Mouse (Mus musculus) adrenal gland (tissue): ENCODE data around the gene Il12rb1.

ENCODE experiments used
- intact Hi-C: fragments of 180-260 bp; cut with DNase I; formaldehyde crosslinking; loops from one replicate; pipeline ENCODE4 v1.15.1; 2025

Gene Il12rb1

DNA sequence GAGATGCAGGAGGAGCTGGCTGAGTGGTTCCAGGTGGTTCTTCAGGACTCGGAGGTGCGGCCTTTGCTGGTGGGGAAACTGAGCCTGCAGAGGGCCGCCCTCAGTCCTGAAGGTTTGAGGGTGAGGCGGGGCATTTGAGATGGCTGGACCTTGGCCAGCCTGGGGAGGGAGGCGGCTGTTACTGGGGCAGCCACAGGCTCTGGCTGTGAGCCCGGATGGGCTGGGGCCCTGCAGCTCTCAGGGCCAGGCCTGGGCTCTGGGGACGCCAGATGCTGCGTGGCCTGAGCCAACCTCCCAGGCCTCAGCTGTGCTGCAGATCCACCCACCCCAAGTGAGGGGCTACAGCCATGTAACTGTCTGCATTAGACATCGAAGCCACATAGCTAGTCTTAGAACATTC lies 34.4 kb upstream of the Il12rb1 start:
- intact Hi-C loops = no loop called here

DNA sequence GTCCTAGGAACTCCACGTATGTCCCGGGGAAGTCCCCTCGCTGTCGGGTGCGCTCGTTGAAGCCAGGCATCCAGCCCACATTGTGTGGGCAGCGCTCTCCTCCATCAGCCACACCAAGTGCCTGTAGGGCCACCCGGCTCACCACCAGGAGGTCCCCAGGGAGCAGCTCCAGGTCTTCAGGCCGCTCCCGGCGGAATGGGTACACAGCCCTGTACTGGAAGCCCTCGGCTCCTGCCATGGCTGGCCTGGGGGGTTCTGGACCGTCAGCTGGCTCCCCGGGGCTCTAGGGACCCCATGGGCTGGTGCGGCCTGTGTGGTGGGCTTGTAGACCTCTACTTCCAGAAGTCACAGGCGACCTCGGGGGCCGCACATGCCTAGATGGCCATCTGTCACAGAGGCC lies 33.5 kb upstream of the Il12rb1 start:
- intact Hi-C loops = no loop called here

DNA sequence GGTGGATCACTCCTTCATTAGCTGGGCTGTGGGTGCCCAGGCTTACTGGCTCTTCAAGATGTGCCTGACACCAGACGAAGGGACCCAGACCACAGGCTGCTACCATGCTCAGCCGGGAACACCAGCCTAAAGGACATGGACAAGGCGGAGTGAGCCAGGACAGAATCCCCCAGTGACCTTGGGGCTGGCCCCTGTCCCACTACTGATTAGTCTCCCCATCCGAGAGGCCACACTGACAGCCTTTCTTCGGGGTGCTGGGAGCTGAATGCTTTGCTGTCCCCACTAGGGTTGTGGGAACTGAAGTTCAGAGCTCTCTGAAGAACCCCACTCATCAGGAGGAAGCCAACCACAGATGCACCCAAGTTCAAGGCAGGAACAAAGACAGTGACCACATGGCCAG lies 33.0 kb upstream of the Il12rb1 start:
- intact Hi-C loops = no loop called here

DNA sequence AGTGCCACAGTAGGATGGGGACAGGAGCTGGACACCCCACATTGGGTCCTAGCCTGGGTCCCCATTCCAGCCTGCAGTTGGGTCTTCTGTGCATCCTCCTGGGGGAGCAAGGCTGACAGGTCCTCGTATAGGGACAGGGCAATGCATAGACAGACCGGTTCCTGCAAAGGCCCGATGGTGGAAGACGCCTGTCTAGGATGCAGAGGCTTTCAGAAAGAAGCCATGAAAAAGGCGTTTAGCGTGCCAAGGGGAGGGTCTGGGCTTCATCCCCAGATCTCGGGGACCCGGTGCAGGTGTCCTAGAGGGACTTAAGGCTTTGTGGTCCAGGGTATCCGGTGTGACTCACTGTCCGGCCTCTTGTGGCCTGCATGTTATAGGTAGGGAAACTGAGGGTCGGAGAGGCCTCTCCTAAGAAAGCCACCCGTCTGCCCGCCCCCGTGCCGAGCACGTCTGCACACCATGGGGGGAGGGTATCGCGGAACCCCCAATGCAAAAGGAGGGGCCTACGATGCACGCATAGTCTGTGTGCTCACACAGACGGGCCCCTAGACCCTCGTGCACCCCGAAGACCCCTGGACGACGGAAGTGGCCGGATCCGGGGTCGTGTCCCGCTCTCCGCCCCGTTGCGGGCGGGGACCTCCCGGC lies 32.3 kb upstream of the Il12rb1 start:
- intact Hi-C loops = no loop called here

DNA sequence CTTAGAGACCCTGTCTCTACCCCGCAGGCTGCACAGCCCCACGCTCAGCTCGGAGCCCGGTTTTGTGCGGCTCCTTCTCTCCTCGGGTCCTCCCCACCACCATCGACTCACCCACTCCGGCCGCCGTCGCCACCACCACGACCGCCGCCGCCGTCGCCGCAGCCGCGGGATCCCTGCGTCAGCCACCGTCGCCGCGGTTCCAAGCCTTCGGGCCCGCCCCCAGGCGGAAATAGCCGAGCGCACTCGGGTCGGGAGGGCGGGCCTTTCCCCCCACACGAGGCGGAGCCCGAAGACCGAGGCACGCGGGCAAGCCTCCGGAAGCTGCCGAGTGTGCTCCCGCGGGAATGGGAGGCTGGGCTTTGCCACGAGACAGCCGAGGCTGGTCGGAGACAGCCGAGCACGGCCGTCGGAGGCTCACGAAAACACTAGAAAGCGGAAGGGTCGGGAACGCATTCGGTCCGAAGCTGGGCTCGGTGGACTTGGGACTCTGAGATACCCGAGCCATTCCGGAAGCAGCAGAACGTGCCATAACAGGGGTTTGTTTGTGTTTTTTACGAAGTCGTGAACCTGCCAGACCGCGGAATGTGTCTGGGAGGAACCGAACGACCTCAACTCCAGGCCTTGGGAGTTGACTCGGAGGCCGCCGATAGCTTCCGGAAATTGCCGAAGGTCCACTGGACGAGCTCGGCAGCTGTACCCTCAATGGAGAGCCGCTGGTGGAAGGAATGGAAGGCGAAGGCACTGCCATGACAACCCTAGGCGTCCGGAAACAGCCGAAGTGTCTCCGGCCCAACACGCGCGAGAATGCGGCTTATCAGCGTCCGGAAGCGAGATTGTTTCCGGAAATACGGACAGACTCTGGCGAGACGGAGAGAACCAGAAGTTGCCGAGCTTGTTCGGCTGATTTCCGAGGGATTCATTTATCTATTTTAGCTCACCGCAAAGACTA lies 31.5 kb upstream of the Il12rb1 start, which contains the start of gene Pik3r2:
Pik3r2 (minus strand) TSS at position 218 of the 949 bp plus-strand sequence.
- intact Hi-C loops = no loop called here

DNA sequence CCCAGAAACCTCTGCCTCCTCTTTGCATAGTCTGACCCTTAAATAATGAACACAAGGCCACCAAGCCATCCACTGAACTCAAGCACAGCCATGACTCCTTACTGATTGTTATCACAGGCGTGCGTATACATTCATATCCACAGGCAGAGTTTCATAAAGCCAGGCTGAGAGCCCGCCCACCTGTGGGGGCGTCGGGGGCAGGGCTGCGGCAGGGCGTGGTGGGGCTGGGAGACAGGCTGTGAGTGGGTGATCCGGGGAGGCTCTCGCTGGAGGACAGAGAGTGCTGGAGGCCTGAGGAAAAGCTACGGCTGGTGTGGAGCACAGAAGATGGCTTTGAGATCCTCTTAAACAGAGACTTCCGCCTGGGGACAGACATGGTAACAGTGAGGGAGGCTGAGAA lies 28.2 kb upstream of the Il12rb1 start:
- intact Hi-C loops = no loop called here

DNA sequence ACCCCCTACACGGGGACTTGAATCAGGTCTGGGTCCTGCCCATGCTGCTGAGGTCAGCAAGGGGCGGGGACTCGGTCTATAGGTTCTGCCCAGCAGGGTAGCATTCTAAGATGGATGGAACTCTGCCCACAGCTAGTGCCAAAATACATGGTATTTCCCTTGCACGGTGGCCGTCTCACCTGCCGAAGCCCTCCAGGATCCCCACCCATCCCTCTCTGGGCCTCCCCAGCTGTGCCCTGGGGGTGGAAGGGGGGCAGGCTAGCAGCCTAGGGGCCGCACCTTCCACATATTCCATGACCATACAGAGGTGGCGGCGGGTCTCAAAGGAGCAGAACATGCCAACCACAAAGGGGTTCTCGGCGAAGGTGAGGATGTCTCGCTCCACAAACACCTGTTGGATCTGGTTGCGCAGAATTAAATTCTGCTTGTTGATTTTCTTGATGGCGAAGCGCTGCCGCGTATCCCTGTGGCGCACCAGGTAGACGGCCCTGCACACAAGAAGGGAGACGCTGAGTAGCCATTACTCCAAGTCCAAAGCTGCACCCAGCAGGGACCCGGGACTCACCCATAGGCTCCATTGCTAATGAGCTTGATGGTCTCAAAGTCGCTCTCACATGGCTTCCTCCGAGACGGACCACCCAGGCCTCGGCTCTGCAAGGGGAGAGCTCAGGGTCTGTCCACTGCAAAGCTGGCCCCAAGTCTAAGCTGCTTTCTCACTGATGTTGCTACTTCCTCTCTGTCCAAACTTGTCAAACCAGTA lies 21.8 kb upstream of the Il12rb1 start:
- intact Hi-C loops = no loop called here

DNA sequence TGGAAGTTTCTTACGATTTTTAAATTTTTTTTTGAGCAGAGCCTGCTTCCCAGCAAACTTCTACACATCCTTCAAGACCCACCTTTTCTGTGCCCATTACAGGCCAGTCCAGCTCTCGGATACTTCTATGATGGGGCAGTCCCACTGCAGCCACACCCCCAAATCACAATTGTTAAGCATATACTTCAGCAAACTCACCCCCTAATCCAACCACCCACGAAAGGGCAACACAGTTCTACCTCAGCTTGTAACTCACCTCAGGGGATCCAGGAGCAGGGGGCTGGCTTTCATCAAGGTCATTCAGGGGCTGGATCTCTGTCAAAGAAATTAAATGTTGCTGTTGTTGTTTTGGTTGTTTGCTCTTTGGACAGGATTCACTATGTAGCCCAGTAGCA lies 21.2 kb upstream of the Il12rb1 start:
- intact Hi-C loops = no loop called here

DNA sequence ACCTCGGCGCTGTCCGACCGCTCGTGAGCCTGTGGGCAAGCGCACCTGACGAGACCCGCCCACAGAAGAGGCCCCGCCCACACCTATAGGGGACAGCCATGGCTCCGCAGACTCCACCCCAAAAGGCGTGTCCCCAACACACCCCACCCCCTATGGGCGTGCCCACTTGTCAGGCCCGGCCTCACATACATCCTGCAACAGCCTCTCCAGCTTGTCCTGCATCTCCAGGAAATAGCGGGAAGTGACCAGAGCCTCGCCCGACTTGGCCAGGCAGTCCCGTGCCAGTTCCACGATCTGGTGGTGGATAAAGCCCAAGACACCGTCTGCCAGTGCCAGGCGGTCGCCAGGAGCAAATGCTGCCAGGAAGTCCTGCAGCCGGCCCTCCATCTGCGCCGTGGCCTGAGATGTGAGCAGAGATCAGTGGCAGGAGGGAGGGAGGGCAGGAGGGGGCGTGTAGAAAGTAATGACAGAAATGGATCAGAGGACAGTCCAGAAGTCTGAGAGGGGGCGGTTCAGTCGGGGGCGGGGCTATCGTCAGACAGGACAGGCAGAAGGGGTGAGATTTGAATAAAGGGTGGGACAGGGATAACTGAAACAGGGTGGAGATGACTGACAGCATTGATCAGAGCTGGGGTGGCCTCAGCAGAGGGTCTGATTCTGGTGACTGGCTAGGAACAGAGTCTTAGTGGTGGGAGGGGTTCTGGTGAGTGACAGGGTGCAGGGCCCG lies 20.1 kb upstream of the Il12rb1 start:
- intact Hi-C loops = no loop called here

DNA sequence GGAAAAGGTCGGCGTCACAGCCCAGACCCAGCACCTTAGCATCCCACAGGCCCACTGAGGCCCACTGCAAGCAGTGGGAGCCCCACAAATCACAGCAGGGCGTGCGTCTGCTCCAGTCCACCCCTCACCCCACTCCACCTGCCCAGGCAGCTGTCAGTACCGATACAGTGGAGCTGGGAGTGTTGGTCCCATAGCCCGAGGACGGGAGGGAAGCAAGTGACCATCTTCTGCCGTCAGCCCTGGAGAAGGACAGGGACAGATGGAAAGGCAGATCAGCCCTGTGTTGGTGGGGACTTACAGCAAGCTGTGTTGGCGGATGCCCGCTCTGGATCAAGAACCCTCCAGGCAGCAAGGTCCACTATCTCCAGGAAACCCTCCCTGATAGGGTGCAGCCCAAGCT lies 19.2 kb upstream of the Il12rb1 start:
- intact Hi-C loops = no loop called here

DNA sequence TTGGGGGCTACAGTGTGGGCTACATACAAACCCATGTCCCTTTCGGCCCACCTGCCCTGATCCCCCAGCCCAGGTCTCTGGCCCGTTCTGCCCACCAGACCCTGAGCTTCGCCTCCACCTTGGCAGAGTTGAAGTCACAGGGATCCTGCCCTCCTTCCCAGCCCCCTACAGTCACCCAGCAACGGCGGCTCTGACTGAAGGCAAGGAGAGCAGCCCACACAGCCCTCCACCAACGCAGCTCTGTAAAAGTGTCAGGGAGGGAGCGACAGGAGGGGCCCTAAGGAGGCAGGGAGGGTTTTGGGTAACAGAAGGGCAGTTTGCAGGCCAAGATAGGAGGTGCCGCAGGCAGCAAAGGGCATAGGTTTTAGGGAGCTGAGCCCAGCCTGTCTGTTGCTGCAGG lies 17.4 kb upstream of the Il12rb1 start:
- intact Hi-C loops = no loop called here

DNA sequence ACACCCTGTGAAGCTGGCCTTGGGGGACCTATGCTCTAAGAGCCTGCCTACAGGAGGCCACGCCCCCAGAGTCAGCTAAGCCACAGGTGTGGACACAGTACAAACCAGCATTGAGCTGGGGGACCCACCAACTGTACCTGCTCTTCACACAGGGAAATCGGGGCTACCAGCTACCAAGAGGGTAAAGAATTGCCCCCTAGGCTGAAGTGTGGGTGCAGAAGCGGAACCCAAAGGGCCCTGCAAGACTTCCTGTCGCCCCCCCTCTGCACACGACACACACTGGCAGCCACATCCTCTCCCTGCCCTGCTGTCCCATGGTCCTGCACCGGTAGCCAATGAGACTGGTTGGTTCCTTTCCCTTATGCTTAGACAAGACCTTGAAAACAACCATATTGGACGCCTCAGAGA lies 17.0 kb upstream of the Il12rb1 start:
- intact Hi-C loops = no loop called here

DNA sequence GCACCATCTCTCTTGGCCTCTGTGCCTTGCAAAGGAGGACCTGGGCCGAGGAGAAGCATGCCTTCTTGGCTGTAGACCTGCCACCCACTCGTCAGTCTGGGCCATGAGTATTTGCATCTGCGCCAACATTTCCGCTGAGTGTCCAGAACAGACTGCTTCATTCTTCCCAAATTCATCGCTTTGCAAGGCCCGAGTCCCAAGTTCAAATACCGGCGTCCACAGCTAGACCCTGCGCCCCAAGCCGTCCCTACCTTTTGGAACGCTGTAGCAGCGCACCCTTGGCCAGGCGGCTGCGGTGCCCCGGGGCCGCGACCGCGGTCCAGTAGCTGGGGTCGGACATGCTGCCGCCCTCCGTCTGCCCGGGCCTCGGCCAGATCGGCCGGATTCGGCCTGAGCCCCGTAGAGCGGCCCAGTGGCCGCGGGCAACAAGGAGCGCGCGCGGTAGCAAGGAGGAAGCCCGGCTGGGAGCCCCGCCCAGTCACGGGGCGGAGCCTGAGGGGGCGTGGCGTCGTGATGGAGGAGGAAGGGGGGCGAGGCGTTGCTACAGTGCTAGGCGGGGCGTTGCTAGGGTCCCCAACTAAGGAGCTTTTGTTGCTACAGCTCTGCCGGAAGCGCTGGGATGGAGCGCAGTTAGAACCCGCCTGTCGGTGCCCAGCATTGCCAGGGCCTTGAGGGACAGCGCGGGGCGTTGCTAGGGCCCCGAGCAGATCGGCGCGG lies 16.1 kb upstream of the Il12rb1 start:
- intact Hi-C loops = no loop called here

DNA sequence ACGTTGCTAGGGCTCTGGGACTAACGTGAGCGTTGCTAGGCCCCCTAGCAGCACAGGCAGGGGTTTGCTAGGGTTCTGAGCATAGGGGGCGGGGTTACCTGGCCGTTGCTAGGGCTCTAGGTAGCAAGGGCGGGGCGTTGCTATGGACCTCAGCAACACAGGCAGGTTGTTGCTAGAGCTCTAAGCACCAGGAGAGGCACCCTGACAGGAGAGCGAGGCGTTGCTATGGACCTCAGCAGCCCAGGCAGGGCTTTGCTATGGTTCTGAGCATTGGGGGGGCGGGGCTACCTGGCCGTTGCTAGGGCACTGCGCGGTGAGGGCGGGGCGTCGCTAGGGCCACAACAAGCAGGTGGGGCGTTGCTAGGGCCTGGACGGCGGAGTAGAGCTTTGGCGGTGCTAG lies 15.5 kb upstream of the Il12rb1 start:
- intact Hi-C loops = no loop called here

DNA sequence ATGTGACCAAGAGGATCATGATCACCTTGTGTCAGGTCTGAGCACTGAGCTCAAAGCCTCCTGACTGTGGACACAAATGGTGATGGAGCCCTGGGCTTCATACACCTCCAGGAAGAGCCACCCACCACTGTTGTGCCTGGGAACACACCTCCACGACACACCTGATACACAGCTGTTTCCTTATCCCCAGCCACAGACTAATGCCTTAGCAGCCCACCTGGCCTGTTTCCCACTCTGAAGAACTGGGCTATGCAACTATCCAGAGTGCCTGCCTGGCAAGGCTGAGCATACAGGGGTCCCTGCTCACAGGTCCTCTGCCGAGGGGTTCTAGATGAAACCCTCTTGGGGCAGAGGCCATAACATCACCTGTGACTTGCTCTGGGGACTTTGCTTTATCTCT lies 14.0 kb upstream of the Il12rb1 start:
- intact Hi-C loops = no loop called here

DNA sequence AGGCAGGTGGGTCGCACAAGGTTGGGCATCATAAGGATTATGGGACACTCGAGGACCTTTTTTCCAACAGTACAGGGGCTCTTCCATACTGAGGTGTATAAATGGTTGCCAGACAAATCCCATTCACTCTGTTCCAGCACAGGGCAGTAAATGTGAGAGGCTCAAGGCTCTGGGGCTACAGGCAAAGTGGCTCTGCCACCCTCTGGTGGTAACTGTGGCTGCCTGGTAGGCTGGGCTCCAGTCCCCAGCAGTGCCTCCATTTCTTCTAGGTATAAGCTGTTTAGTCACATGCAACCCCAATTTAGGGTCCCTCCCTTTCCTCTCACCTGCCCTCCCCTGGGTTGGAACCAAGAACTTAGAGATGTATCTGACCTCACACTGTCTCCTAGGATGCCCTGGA lies 12.9 kb upstream of the Il12rb1 start:
- intact Hi-C loops = no loop called here

DNA sequence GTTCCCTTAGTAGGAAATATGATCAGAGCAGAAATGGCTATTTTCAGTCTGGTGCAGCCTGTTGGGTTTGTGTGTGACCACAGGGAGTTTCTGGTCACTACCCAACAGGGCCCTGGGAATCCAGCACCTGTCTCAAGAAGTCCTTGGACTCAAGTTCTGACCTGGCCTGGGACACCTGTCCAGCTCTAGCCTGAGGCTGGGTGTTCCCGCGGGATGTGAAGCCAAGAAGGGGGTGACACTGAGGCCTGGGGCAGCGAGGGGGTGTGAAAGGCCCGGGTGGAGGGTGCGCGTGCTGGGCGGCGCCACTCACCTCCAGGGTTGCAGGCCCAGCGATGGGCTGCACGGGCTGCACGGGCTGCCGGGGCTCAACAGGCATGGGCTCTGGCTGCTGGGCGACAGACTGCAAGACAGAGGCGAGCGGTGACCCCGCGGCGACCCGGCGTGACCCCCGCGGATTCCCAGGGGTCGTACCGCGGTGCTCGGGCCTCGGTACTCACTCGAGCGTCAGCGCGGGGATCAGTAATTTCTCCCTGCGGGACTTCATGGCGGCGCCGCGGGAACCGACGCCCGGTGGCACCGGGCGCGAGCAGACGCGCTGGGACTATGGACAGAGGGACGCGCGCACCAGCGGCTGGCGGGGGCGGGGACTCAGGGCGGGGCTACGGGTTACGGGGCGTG lies 11.7 kb upstream of the Il12rb1 start:
- intact Hi-C loops = no loop called here

DNA sequence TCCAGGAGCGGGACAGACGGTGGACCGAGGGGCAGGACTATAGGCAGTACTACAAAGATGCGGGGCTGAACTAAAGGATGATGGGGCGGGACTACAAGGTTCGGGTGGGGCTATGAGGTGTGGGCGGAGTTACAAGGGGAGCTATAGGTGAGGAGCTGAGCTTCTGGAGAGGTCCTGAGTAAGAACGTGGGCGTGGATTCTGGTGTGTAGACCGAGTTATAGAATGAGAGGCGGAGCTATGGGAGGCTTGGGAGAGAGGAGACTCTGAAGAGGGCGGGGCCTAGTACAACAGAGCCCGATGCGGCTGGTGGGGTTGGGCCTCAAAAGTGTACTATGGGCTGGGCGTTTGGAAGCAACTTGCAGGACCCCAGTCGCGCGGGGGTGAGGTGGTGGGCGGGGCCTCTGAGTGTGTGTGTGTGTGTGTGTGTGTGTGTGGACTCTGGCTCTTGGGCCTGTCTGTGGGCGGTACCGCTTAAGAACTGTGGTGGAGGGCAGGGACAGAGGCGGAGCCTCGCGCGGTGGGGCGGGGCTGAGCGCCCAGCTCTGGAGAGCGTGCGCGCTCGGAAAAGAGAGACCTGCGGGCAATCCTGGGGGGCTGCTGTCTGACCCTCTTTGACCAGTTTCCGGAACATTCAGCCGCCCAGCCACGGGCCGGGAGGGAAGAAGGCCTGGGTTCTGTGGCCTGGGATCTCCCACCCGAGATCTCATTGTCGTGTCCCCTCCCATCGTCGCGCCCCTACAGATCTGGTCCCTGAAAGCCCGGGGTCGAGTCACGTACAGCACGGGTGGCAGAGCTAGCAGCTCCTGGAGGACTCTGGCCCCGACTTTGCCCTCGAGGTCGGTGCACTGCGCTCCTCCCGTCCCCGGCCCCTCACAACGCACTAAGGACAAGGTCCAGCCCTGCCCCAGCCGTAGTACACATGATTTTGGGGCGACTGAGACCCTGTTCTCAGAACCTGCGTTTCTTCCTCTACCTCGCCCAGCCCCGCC lies 10.9 kb upstream of the Il12rb1 start:
- intact Hi-C loops = no loop called here

DNA sequence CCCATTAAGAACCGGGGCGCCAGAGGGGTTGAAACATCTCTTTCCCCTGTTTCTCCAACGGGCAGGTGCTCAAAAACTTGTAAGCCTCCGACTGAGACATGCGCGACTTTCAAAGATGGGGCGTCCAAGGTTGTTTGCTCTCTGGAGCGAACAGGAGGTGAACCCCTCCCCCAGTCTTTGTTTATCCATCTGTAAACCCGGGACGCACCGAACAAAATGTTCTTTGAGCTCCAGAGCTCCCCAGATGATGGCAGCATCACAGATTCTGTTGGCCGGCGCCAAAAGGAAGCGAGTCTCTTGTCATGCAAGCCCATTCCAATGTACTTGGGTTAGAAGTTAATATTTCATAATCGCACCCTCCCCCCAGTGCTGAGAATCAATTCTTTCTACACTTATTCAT lies 10.0 kb upstream of the Il12rb1 start:
- intact Hi-C loops = no loop called here
